Mouse (Mus musculus): ENCODE results near the gene BC048507. TPM values are rescaled to one million over a fixed set of nuclear protein-coding genes. Genes with fewer than 3 reads are reported as not detected.

BC048507 gene
- polyA plus RNA-seq (2017; shearing (Covaris generic)), result not detected

GRCm38 (mm10) chr13:67863026-67863425, at the start of gene BC048507:
Gene BC048507, plus strand, starts transcription at chr13:67863326.

DNA sequence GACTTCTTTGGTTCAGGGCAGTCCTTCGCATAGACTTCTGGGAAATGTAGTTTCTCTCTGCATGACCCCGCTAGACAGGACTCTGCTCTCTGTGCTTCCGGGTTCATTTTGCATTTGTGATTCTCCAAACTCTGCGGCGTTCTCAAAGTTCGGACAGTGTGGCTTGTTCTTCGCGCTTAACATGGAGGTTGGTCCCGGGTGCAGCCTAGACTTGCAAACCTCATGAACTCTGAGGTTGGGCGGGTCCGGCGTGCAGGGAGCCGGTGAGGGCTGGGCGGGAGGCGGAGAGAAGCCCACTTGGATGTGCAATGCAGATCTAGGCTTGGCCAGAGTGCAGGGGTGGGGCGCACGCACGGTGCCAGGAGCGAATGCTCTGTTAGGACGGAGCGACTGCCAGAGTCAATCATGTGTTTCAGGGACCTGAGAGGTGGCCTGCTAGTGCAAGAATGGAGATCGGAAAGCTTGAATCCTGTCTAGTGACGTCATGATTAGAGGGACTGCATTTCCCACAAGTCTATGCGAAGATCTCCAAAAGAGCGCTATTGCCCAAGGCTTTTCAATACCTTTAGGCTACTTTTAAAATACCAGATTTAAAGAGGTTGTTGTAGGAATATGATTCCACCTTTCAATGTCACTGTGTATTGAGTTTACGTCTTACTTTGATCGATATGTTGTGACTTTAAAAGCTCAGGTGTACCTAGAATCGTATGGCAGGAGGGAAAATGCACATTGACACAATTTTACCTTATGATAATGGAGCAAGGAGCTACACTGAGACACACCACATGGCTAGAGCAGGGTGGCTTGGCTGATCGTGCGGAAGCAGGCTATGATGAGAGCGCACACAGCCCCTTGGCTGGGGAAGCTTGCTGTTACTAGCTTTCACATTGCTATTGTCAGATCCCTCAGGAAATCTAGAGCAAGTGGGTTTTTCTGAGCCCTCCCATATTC, 49.1 kb upstream of the BC048507 start, which contains the start of gene Zfp273:
Gene Zfp273, plus strand, starts transcription at position 31 of the 951 bp plus-strand sequence.

GRCm38 (mm10) chr13:67830911-67831336, 32.2 kb upstream of the BC048507 start, which contains the start of gene Gm10037:
Gene Gm10037, plus strand, starts transcription at chr13:67831106.

Other genes with a start within 250 kb of the BC048507 start
- gene Gm49345, start 225.6 kb upstream of the BC048507 start, polyA plus RNA-seq (2017; shearing (Covaris generic)), result 3.7 TPM
- 9.0 TPM for gene Zfp729a, start 225.5 kb upstream of the BC048507 start, polyA plus RNA-seq (2017; shearing (Covaris generic))
- gene Zfp738, start 176.3 kb upstream of the BC048507 start, polyA plus RNA-seq (2017; shearing (Covaris generic)), result 20.4 TPM
- 9.5 TPM for gene Zfp65, start 134.2 kb upstream of the BC048507 start, polyA plus RNA-seq (2017; shearing (Covaris generic))
- 8.9 TPM for gene Zfp85, start 108.1 kb upstream of the BC048507 start, polyA plus RNA-seq (2017; shearing (Covaris generic))
- gene Zfp493, start 83.6 kb upstream of the BC048507 start, polyA plus RNA-seq (2017; shearing (Covaris generic)), result 1.8 TPM
- gene Zfp273, start 49.6 kb upstream of the BC048507 start, polyA plus RNA-seq (2017; shearing (Covaris generic)), result 5.3 TPM
- gene Gm10037, start 32.2 kb upstream of the BC048507 start, polyA plus RNA-seq (2017; shearing (Covaris generic)), result not detected